In the genomic region with DNA sequence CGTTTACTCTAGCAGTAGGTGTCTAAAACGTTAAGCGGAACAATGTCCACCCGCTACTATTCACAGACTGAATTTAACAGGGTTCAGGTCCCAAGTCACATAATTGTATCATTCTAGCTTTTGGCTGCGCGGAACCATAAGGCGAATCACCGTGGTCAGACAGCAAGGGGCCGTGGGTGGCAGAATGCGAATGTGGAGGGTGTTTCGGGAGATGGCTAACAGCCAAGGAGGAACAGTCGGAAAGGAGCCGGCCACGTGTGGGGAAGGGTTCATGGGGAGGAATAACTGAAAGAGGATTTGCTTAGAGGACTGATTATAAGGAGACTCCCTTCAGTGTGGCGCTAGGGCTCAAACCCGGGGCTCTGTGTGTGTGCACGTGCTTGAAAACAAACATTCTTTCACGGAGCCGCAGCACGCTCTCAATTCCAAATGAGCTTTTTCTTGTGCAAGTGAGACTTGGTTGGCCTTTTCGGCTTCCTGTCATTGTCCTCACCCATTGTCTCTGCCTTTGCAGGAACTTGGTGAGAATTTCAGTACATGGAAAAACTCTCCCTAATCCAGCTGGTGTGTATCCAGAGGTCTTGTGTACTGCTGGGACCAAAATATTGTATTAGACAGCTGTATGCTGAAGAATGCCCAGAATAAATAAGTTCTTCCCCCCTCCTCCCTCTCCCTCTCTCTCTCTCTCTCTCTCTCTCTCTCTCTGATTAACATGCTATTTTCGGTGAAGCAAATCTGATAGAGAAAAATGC, we compare ENCODE assay signal across 8 mouse cellular contexts.
DNase-seq lines count a peak whose midpoint lies in the region; ATAC-seq and TF ChIP-seq lines count a peak whose summit lies in the region.

No protein-coding gene starts in this region.

- H3K9ac ChIP-seq in liver, embryonic 11.5 days (ENCODE audit: low read depth, low read length), result peak overlapping the region; percentile 32; the same call in 1 of the 2 replicates
- peak overlapping the region; percentile 1; the same call in 1 of the 2 replicates for H3K9ac ChIP-seq in embryonic facial prominence, embryonic 14.5 days (ENCODE audit: low read depth, low read length)
- H3K9ac ChIP-seq in heart, embryonic 16.5 days (ENCODE audit: low read length), result peak overlapping the region; percentile 59; the same call in 1 of the 2 replicates
- H3K9ac ChIP-seq in stomach, postnatal 0 days (ENCODE audit: low read length), result no peak overlapping the region

- TF ChIP-seq CTCF in stomach, postnatal 0 days (IDR thresholded peaks at IDR 0.05; ENCODE audit: low read depth), result no peak

- H3K4me2 ChIP-seq in liver, embryonic 11.5 days, result peak overlapping the region; percentile 42
- H3K4me2 ChIP-seq in embryonic facial prominence, embryonic 14.5 days (ENCODE audit: low read depth, low read length), result peak overlapping the region; percentile 39
- peak overlapping the region; percentile 56 for H3K4me2 ChIP-seq in heart, embryonic 16.5 days (ENCODE audit: low read depth, low read length)
- peak overlapping the region; percentile 48 for H3K4me2 ChIP-seq in stomach, postnatal 0 days (replicated peaks; ENCODE audit: low read depth)

- H3K27me3 ChIP-seq in liver, embryonic 11.5 days (replicated peaks; ENCODE audit: control insufficient read depth, insufficient read depth, low read length), result no peaks in the 10 kb centered on the region; the same call in 1 of the 2 replicates
- no peaks in the 10 kb centered on the region for H3K27me3 ChIP-seq in embryonic facial prominence, embryonic 14.5 days (replicated peaks; ENCODE audit: control insufficient read depth, insufficient read depth, low read length)
- H3K27me3 ChIP-seq in heart, embryonic 16.5 days (ENCODE audit: control insufficient read depth, insufficient read depth, low read length), result no peaks in the 10 kb centered on the region
- peaks cover 5% of the 10 kb centered on the region for H3K27me3 ChIP-seq in megakaryocyte, embryonic 14.5 days (replicated peaks)
- no peaks in the 10 kb centered on the region for H3K27me3 ChIP-seq in stomach, postnatal 0 days (ENCODE audit: control insufficient read depth, insufficient read depth, low read length)

- H3K4me3 ChIP-seq in liver, embryonic 11.5 days (ENCODE audit: low read depth, low read length), result no peak overlapping the region
- H3K4me3 ChIP-seq in embryonic facial prominence, embryonic 14.5 days (ENCODE audit: low read depth, low read length), result peak overlapping the region; percentile 10
- peak overlapping the region; percentile 37 for H3K4me3 ChIP-seq in heart, embryonic 16.5 days (ENCODE audit: low read length)
- peak overlapping the region; percentile 79 for H3K4me3 ChIP-seq in megakaryocyte, embryonic 14.5 days (replicated peaks)
- H3K4me3 ChIP-seq in stomach, postnatal 0 days (ENCODE audit: low read depth, low read length), result peak overlapping the region; percentile 16

- TF ChIP-seq EP300 in stomach, postnatal 0 days (optimal IDR thresholded peaks at IDR 0.05), result no peak

- WGBS in liver, embryonic 11.5 days, result 43% methylated on average over 22 of the region's 22 CpGs
- 42% methylated on average over 22 of the region's 22 CpGs for WGBS in embryonic facial prominence, embryonic 14.5 days
- WGBS in heart, embryonic 16.5 days, result 39% methylated on average over 22 of the region's 22 CpGs
- 32% methylated on average over 22 of the region's 22 CpGs for WGBS in stomach, postnatal 0 days

- ATAC-seq in liver, embryonic 11.5 days (replicated peaks; ENCODE audit: low FRiP score), result no peak
- peak; percentile 26; the same call in 1 of the 2 replicates for ATAC-seq in embryonic facial prominence, embryonic 14.5 days (ENCODE audit: low read depth)
- peak; percentile 67 for ATAC-seq in heart, embryonic 16.5 days (replicated peaks; ENCODE audit: extremely low read depth, insufficient read depth, low FRiP score)
- ATAC-seq in stomach, postnatal 0 days (ENCODE audit: low FRiP score, low TSS enrichment), result peak; percentile 57; the same call in 1 of the 2 replicates

- H3K27ac ChIP-seq in liver, embryonic 11.5 days (ENCODE audit: low read depth, low read length), result no peak overlapping the region
- H3K27ac ChIP-seq in embryonic facial prominence, embryonic 14.5 days (replicated peaks; ENCODE audit: low read depth, low read length), result no peak overlapping the region
- H3K27ac ChIP-seq in heart, embryonic 16.5 days (ENCODE audit: low read length), result peak overlapping the region; percentile 75
- peak overlapping the region; percentile 70 for H3K27ac ChIP-seq in stomach, postnatal 0 days (replicated peaks)

- no peaks in the 10 kb centered on the region for H3K4me1 ChIP-seq in liver, embryonic 11.5 days (replicated peaks; ENCODE audit: control insufficient read depth, insufficient read depth, low read length)
- H3K4me1 ChIP-seq in embryonic facial prominence, embryonic 14.5 days (ENCODE audit: control insufficient read depth, insufficient read depth, low read length), result no peaks in the 10 kb centered on the region
- peaks cover 8% of the 10 kb centered on the region for H3K4me1 ChIP-seq in heart, embryonic 16.5 days (ENCODE audit: control insufficient read depth, insufficient read depth, low read length)
- peaks cover 5% of the 10 kb centered on the region; the same call in 1 of the 2 replicates for H3K4me1 ChIP-seq in megakaryocyte, embryonic 14.5 days
- H3K4me1 ChIP-seq in stomach, postnatal 0 days (replicated peaks; ENCODE audit: control insufficient read depth, insufficient read depth), result no peaks in the 10 kb centered on the region; the same call in 1 of the 2 replicates

- no peaks in the 10 kb centered on the region for H3K9me3 ChIP-seq in liver, embryonic 11.5 days (ENCODE audit: control insufficient read depth, low read length)
- H3K9me3 ChIP-seq in embryonic facial prominence, embryonic 14.5 days (ENCODE audit: control insufficient read depth, low read length), result no peaks in the 10 kb centered on the region
- no peaks in the 10 kb centered on the region for H3K9me3 ChIP-seq in heart, embryonic 16.5 days (replicated peaks; ENCODE audit: control insufficient read depth, low read length)
- H3K9me3 ChIP-seq in megakaryocyte, embryonic 14.5 days, result no peaks in the 10 kb centered on the region
- H3K9me3 ChIP-seq in stomach, postnatal 0 days (ENCODE audit: control insufficient read depth, low read length), result no peaks in the 10 kb centered on the region

- H3K36me3 ChIP-seq in liver, embryonic 11.5 days (ENCODE audit: control insufficient read depth, insufficient read depth, low read length), result no peaks in the 10 kb centered on the region
- no peaks in the 10 kb centered on the region for H3K36me3 ChIP-seq in embryonic facial prominence, embryonic 14.5 days (ENCODE audit: control insufficient read depth, insufficient read depth, low read length)
- H3K36me3 ChIP-seq in heart, embryonic 16.5 days (ENCODE audit: control insufficient read depth, insufficient read depth), result no peaks in the 10 kb centered on the region
- no peaks in the 10 kb centered on the region for H3K36me3 ChIP-seq in megakaryocyte, embryonic 14.5 days (replicated peaks; ENCODE audit: low read length)
- H3K36me3 ChIP-seq in stomach, postnatal 0 days (ENCODE audit: control insufficient read depth, insufficient read depth, low read length), result no peaks in the 10 kb centered on the region

- no peak for DNase-seq in liver, embryonic 11.5 days (ENCODE audit: low spot score)
- DNase-seq in liver, result no peak
- peak; percentile 53 for DNase-seq in embryonic facial prominence, embryonic 14.5 days (ENCODE audit: low spot score)
- DNase-seq in kidney, postnatal 10 days, result peak; percentile 51
- no peak for DNase-seq in stomach, postnatal 0 days (ENCODE audit: low spot score)
- DNase-seq in frontal cortex, postnatal 14 days (ENCODE audit: low spot score in 2 of 2), result no peak

Comparison
In these comparisons a context has a peak if more than half of its experiments do, and no peak if none do; other contexts are left out.
1. DNase-seq: peak in embryonic facial prominence, embryonic 14.5 days (single experiment) and kidney, postnatal 10 days (single experiment); none in liver, embryonic 11.5 days (single experiment), liver (single experiment), stomach, postnatal 0 days (single experiment) and frontal cortex, postnatal 14 days (0 of 2).
2. H3K27ac ChIP-seq: peak in heart, embryonic 16.5 days (single experiment) and stomach, postnatal 0 days (single experiment); none in liver, embryonic 11.5 days (single experiment) and embryonic facial prominence, embryonic 14.5 days (single experiment).
3. Peak in every context shown above with its lines, with median percentiles within 50 percentile points of each other: H3K4me2 ChIP-seq.